Mouse (Mus musculus): ENCODE data around the gene Ppp2r5d.

Ppp2r5d gene

GRCm38 (mm10) chr17:46645561-46646321, 59.2 kb downstream of the Ppp2r5d start, which contains the start of the genes Klc4 and Mrpl2:
Klc4 (minus strand) TSS chr17:46646022.
Mrpl2 (plus strand) TSS chr17:46646229.
- DNase-seq (ENCODE audit: low spot score in 2 of 2) = peak; percentile 100

- DNase-seq (ENCODE audit: low spot score in 2 of 2) = no peak
These were observed 59.9 kb downstream of the Ppp2r5d start for GRCm38 (mm10) chr17:46644916-46645475.

GRCm38 (mm10) chr17:46644152-46644805, 60.6 kb downstream of the Ppp2r5d start:
- DNase-seq (ENCODE audit: low spot score in 2 of 2) = no peak

GRCm38 (mm10) chr17:46642060-46642459, 62.9 kb downstream of the Ppp2r5d start:
- no peak for DNase-seq (ENCODE audit: low spot score in 2 of 2)

GRCm38 (mm10) chr17:46639929-46640328, 65.0 kb downstream of the Ppp2r5d start:
- DNase-seq (ENCODE audit: low spot score in 2 of 2) = no peak

GRCm38 (mm10) chr17:46636831-46637523, 67.9 kb downstream of the Ppp2r5d start:
- peak; percentile 72 to 74 for DNase-seq (ENCODE audit: low spot score in 2 of 2)
